Comparison of ENCODE assay signal across 20 mouse cellular contexts in genomic region chr14:59783348-59784341, GRCm38 (mm10).
DNase-seq lines count a peak whose midpoint lies in the region; ATAC-seq and TF ChIP-seq lines count a peak whose summit lies in the region.
"Had no signal": no experiment of that assay in that cellular context is flagged by ENCODE, and none has a peak within 500 bp of the region (broad histone marks: within the 10 kb centered on the region; RNA-seq: fewer than 3 reads in every experiment).

No protein-coding gene starts in this region.

- H3K9me3 ChIP-seq in midbrain, postnatal 0 days (ENCODE audit: low read length) = no peaks in the 10 kb centered on the region
- no peaks in the 10 kb centered on the region for H3K9me3 ChIP-seq in midbrain, embryonic 15.5 days
- no peaks in the 10 kb centered on the region for H3K9me3 ChIP-seq in hindbrain, embryonic 14.5 days (ENCODE audit: control insufficient read depth, low read length)
- H3K9me3 ChIP-seq: heart, embryonic 15.5 days; liver, embryonic 13.5 days; stomach, embryonic 15.5 days had no signal

- WGBS in midbrain, postnatal 0 days = 75% methylated on average over 11 of the region's 11 CpGs
- WGBS in midbrain, embryonic 15.5 days = 81% methylated on average over 11 of the region's 11 CpGs
- WGBS in hindbrain, embryonic 14.5 days = 83% methylated on average over 11 of the region's 11 CpGs

- no peak for ATAC-seq in midbrain, postnatal 0 days (ENCODE audit: low FRiP score)
- ATAC-seq in midbrain, embryonic 15.5 days (replicated peaks) = no peak
- no peak for ATAC-seq in hindbrain, embryonic 14.5 days (ENCODE audit: low FRiP score)
- ATAC-seq: forebrain, embryonic 14.5 days had no signal

- H3K4me1 ChIP-seq in midbrain, postnatal 0 days (ENCODE audit: insufficient read depth, low read length) = no peaks in the 10 kb centered on the region
- no peaks in the 10 kb centered on the region for H3K4me1 ChIP-seq in midbrain, embryonic 15.5 days
- no peaks in the 10 kb centered on the region for H3K4me1 ChIP-seq in hindbrain, embryonic 14.5 days (replicated peaks; ENCODE audit: control insufficient read depth, insufficient read depth, low read length)
- H3K4me1 ChIP-seq: heart, embryonic 15.5 days; liver, embryonic 13.5 days; stomach, embryonic 15.5 days had no signal

- no peak overlapping the region for H3K9ac ChIP-seq in midbrain, postnatal 0 days (replicated peaks; ENCODE audit: low read length, poor library complexity, severe bottlenecking)
- no peak overlapping the region for H3K9ac ChIP-seq in midbrain, embryonic 15.5 days
- H3K9ac ChIP-seq in hindbrain, embryonic 14.5 days = no peak overlapping the region
- H3K9ac ChIP-seq: heart, embryonic 15.5 days; liver, embryonic 13.5 days; stomach, embryonic 15.5 days had no signal

- peak; percentile 11 for DNase-seq in gastrocnemius, postnatal 25 days
- no peak for DNase-seq in gastrocnemius, postnatal 36 days
- peak; percentile 40 for DNase-seq in midbrain, postnatal 0 days (ENCODE audit: low spot score)
- DNase-seq in cerebellum, postnatal 14 days = peak; percentile 36 to 64
- DNase-seq in retina, postnatal 7 days (ENCODE audit: low read depth, low spot score) = peak; percentile 53
- DNase-seq in hindbrain, embryonic 14.5 days (ENCODE audit: low spot score) = no peak
- no peak for DNase-seq in spleen, postnatal 4 days (ENCODE audit: low spot score in 2 of 2)
- DNase-seq: adrenal gland, postnatal 10 days; heart, adult 18-20 months; kidney, adult 9 months; kidney, postnatal 36 days; liver, embryonic 13.5 days; spleen, adult 18-20 months; thymus, postnatal 14 days had no signal

- no peak overlapping the region for H3K27ac ChIP-seq in midbrain, postnatal 0 days (ENCODE audit: low read depth, low read length)
- H3K27ac ChIP-seq in midbrain, embryonic 15.5 days = no peak overlapping the region
- no peak overlapping the region for H3K27ac ChIP-seq in hindbrain, embryonic 14.5 days
- H3K27ac ChIP-seq: heart, embryonic 15.5 days; liver, embryonic 13.5 days; macrophage; stomach, embryonic 15.5 days had no signal

- intact Hi-C loops in gastrocnemius, postnatal 36 days (cut with DNase I) = no loop called here

- no peak overlapping the region for H3K4me3 ChIP-seq in midbrain, postnatal 0 days (ENCODE audit: low read depth, low read length)
- H3K4me3 ChIP-seq in midbrain, embryonic 15.5 days = no peak overlapping the region
- H3K4me3 ChIP-seq in hindbrain, embryonic 14.5 days (replicated peaks; ENCODE audit: low read length) = no peak overlapping the region
- H3K4me3 ChIP-seq: heart, embryonic 15.5 days; liver, embryonic 13.5 days; stomach, embryonic 15.5 days had no signal

- H3K4me2 ChIP-seq in midbrain, postnatal 0 days (ENCODE audit: low read depth, low read length, poor library complexity, severe bottlenecking) = no peak overlapping the region
- no peak overlapping the region for H3K4me2 ChIP-seq in midbrain, embryonic 15.5 days
- no peak overlapping the region for H3K4me2 ChIP-seq in hindbrain, embryonic 14.5 days (replicated peaks)
- H3K4me2 ChIP-seq: heart, embryonic 15.5 days; liver, embryonic 13.5 days; midbrain, embryonic 11.5 days; stomach, embryonic 15.5 days had no signal

- no peak for TF ChIP-seq CTCF in midbrain, postnatal 0 days (IDR thresholded peaks at IDR 0.05)

- no peaks in the 10 kb centered on the region for H3K27me3 ChIP-seq in midbrain, postnatal 0 days (ENCODE audit: insufficient read depth, low read length)
- no peaks in the 10 kb centered on the region for H3K27me3 ChIP-seq in midbrain, embryonic 15.5 days (replicated peaks)
- H3K27me3 ChIP-seq in hindbrain, embryonic 14.5 days (ENCODE audit: control insufficient read depth, insufficient read depth, low read length) = no peaks in the 10 kb centered on the region
- H3K27me3 ChIP-seq: heart, embryonic 15.5 days; liver, embryonic 13.5 days; stomach, embryonic 15.5 days had no signal

- H3K36me3 ChIP-seq in midbrain, postnatal 0 days (ENCODE audit: insufficient read depth, low read length) = no peaks in the 10 kb centered on the region; the same call in 1 of the 2 replicates
- H3K36me3 ChIP-seq in midbrain, embryonic 15.5 days (replicated peaks) = no peaks in the 10 kb centered on the region
- peaks cover 3% of the 10 kb centered on the region; the same call in 1 of the 2 replicates for H3K36me3 ChIP-seq in hindbrain, embryonic 14.5 days (replicated peaks; ENCODE audit: control insufficient read depth, insufficient read depth)
- H3K36me3 ChIP-seq: heart, embryonic 15.5 days; liver, embryonic 13.5 days; stomach, embryonic 15.5 days had no signal

Comparison
In these comparisons a context has a peak if more than half of its experiments do, and no peak if none do; other contexts are left out.
1. DNase-seq: peak in gastrocnemius, postnatal 25 days (single experiment), midbrain, postnatal 0 days (single experiment), cerebellum, postnatal 14 days (2 of 2) and retina, postnatal 7 days (single experiment); none in gastrocnemius, postnatal 36 days (0 of 2), hindbrain, embryonic 14.5 days (single experiment) and spleen, postnatal 4 days (0 of 2).